Mouse (Mus musculus) hematopoietic stem cell, adult 5-6 weeks (primary cell): ENCODE results near the gene Cstb. TPM values are rescaled to one million over a fixed set of nuclear protein-coding genes. Genes with fewer than 3 reads are reported as not detected.

Source experiments
- ATAC-seq, 2 experiments: fragments of 125-278 bp in 1 of 2; replicated peaks in 1 of 2; 2 replicates each; pipeline ENCODE4 v1.8.0; 2016 to 2017; ENCODE audit warnings: inconsistent platforms in 2 of 2, mild to moderate bottlenecking in 2 of 2, moderate number of reproducible peaks in 2 of 2, low read depth in 1 of 2, moderate TSS enrichment in 1 of 2; ENCODE audit not compliant: low FRiP score in 2 of 2, poor library complexity in 2 of 2, severe bottlenecking in 2 of 2, insufficient read depth in 1 of 2, low TSS enrichment in 1 of 2
- total RNA-seq: library from RNA; stranded (forward); fragments of 172-1452, 232-1000 nt; gene quantifications from 2 replicates; pipeline ENCODE4 v1.2.3, GENCODE M21; 2017

Gene Cstb
- total RNA-seq, 1 experiment from 2014 or later, result 59.0 TPM

GRCm38 (mm10) chr10:78446195-78446594, 20.7 kb downstream of the Cstb start:
- ATAC-seq, result no peak

GRCm38 (mm10) chr10:78447396-78447795, 21.9 kb downstream of the Cstb start:
- no peak for ATAC-seq

- no peak for ATAC-seq
Observed at GRCm38 (mm10) chr10:78450761-78451160, 25.3 kb downstream of the Cstb start.

- ATAC-seq, result no peak
Observed at GRCm38 (mm10) chr10:78452641-78453040, 27.2 kb downstream of the Cstb start.

- ATAC-seq, result no peak
Observed at GRCm38 (mm10) chr10:78456696-78457095, 31.2 kb downstream of the Cstb start.

GRCm38 (mm10) chr10:78457495-78458347, 32.3 kb downstream of the Cstb start:
- peak; percentile 76 to 81 for ATAC-seq

GRCm38 (mm10) chr10:78458348-78459111, 33.1 kb downstream of the Cstb start:
- peak in 1 of 2 experiments; percentile 11; a peak in 1 of 4 replicates for ATAC-seq

GRCm38 (mm10) chr10:78460463-78460862, 35.0 kb downstream of the Cstb start:
- ATAC-seq, result no peak

GRCm38 (mm10) chr10:78461767-78462166, 36.3 kb downstream of the Cstb start:
- no peak for ATAC-seq

GRCm38 (mm10) chr10:78462945-78463768, 37.7 kb downstream of the Cstb start:
- no peak for ATAC-seq

- ATAC-seq, result no peak
Observed at GRCm38 (mm10) chr10:78463769-78464167, 38.3 kb downstream of the Cstb start.

GRCm38 (mm10) chr10:78464201-78464791, 38.8 kb downstream of the Cstb start:
- peak in 1 of 2 experiments; percentile 7; a peak in 1 of 4 replicates for ATAC-seq

GRCm38 (mm10) chr10:78464792-78465207, 39.3 kb downstream of the Cstb start, which contains the start of gene Pdxk:
Pdxk (minus strand) TSS chr10:78464975.
- ATAC-seq, result peak; percentile 75 to 88

GRCm38 (mm10) chr10:78465472-78465871, 40.0 kb downstream of the Cstb start:
- peak; percentile 57 to 69 for ATAC-seq

- no peak for ATAC-seq
Observed at GRCm38 (mm10) chr10:78466647-78467046, 41.2 kb downstream of the Cstb start.

- ATAC-seq, result no peak
Observed at GRCm38 (mm10) chr10:78467761-78468310, 42.4 kb downstream of the Cstb start.
